Mouse (Mus musculus) colon, adult 2 months (tissue): Measurements from ENCODE around the gene Gm4216. TPM values are rescaled to one million over a fixed set of nuclear protein-coding genes. Genes with fewer than 3 reads are reported as not detected.

Experiments used
- polyA plus RNA-seq: library from polyadenylated mRNA; depleted of rRNA; stranded (reverse); fragments of >200 nt; gene quantifications from 2 replicates; pipeline ENCODE4 v1.2.3, GENCODE M21; 2012; rRNA removed

Gene Gm4216
- polyA plus RNA-seq: not detected in 2 replicates

GRCm38 (mm10) chr7:23019823-23020222, at the start of gene Gm4216:
Gene Gm4216, minus strand, starts transcription at chr7:23019923.

GRCm38 (mm10) chr7:23067356-23067755, 47.6 kb upstream of the Gm4216 start, which contains the start of gene Gm8720:
Gene Gm8720, minus strand, starts transcription at chr7:23067456.

GRCm38 (mm10) chr7:23055240-23055639, 35.5 kb upstream of the Gm4216 start, which contains the start of gene Vmn1r163:
Gene Vmn1r163, plus strand, starts transcription at chr7:23055540.

GRCm38 (mm10) chr7:22984573-22984972, 35.1 kb downstream of the Gm4216 start, which contains the start of gene Gm4214:
Gene Gm4214, minus strand, starts transcription at chr7:22984673.

Other genes starting within 250 kb of the Gm4216 start
- not detected in 2 replicates for gene Vmn1r158, start 229.1 kb downstream of the Gm4216 start, polyA plus RNA-seq
- not detected in 2 replicates for gene Vmn1r159, start 176.3 kb downstream of the Gm4216 start, polyA plus RNA-seq
- not detected in 2 replicates for gene Vmn1r160, start 148.7 kb downstream of the Gm4216 start, polyA plus RNA-seq
- not detected in 2 replicates for gene Gm4214, start 35.2 kb downstream of the Gm4216 start, polyA plus RNA-seq
- gene Vmn1r163, start 35.6 kb upstream of the Gm4216 start, polyA plus RNA-seq: not detected in 2 replicates
- not detected in 2 replicates for gene Gm8720, start 47.5 kb upstream of the Gm4216 start, polyA plus RNA-seq
- gene Gm10662, start 124.6 kb upstream of the Gm4216 start, polyA plus RNA-seq: not detected in 2 replicates
- gene Vmn1r165, start 197.4 kb upstream of the Gm4216 start, polyA plus RNA-seq: not detected in 2 replicates
- not detected in 2 replicates for gene Vmn1r166, start 231.8 kb upstream of the Gm4216 start, polyA plus RNA-seq